Mouse (Mus musculus) adrenal gland, adult 18-20 months (tissue): Measurements from ENCODE around the gene Gpc4. TPM values are rescaled to one million over a fixed set of nuclear protein-coding genes. Genes with fewer than 3 reads are reported as not detected.

Experiments used
- DNase-seq, 2 experiments: peaks; one replicate each; pipeline ENCODE4 v3.0.0; 2021 to 2022; ENCODE audit warnings: low spot score in 2 of 2
- long read RNA-seq, 2 experiments: library from polyadenylated mRNA; stranded (forward); transcript quantifications; one replicate each; pipeline ENCODE4 v2.0.0; 2021
- total RNA-seq, 2 experiments: library from RNA; stranded (reverse); gene quantifications; 1 replicate in 1 of 2; 2 replicates in 1 of 2; pipeline ENCODE4 v1.2.3; 2021

The Gpc4 gene
- 100 to 1,000 TPM in 1 of 2 experiments, 10 to 100 TPM in 1; 78.4 to 212 TPM for total RNA-seq
- long read RNA-seq, experiment 1, transcript Gpc4-201 (9 exons, 2,651 nt) = major isoform, 47 of 49 reads
- long read RNA-seq, experiment 1, partial matches to known transcripts = 1 of 49 reads
- long read RNA-seq, experiment 1, other reads (novel, unspliced or antisense) = 1 of 49 reads
- long read RNA-seq, experiment 2, transcript Gpc4-201 (9 exons, 2,651 nt) = major isoform, 153 of 168 reads
- long read RNA-seq, experiment 2, partial matches to known transcripts = 12 of 168 reads
- long read RNA-seq, experiment 2, other reads (novel, unspliced or antisense) = 3 of 168 reads

GRCm38 (mm10) chrX:52164738-52165554 lies at the start of gene Gpc4:
Gene Gpc4, minus strand, starts transcription at chrX:52165252.
- DNase-seq = peak; percentile 58 to 69

GRCm38 (mm10) chrX:52212846-52213245 lies 47.8 kb upstream of the Gpc4 start:
- no peak for DNase-seq

- DNase-seq = no peak
Observed at GRCm38 (mm10) chrX:52199836-52200235, 34.8 kb upstream of the Gpc4 start.

- DNase-seq = no peak
Observed at GRCm38 (mm10) chrX:52193311-52193968, 28.4 kb upstream of the Gpc4 start.

GRCm38 (mm10) chrX:52189094-52189493 lies 24.0 kb upstream of the Gpc4 start:
- no peak for DNase-seq

- DNase-seq = no peak
Observed at GRCm38 (mm10) chrX:52183551-52184442, 18.7 kb upstream of the Gpc4 start.

GRCm38 (mm10) chrX:52181401-52181800 lies 16.3 kb upstream of the Gpc4 start:
- no peak for DNase-seq

GRCm38 (mm10) chrX:52177067-52177466 lies 12.0 kb upstream of the Gpc4 start:
- DNase-seq = no peak

GRCm38 (mm10) chrX:52167519-52168244 lies 2.6 kb upstream of the Gpc4 start:
- DNase-seq = no peak

- no peak for DNase-seq
Observed at GRCm38 (mm10) chrX:52165555-52165938, 495 bp upstream of the Gpc4 start.

- DNase-seq = no peak
Observed at GRCm38 (mm10) chrX:52164134-52164737, 816 bp downstream of the Gpc4 start.

GRCm38 (mm10) chrX:52163418-52164133 lies 1.5 kb downstream of the Gpc4 start:
- DNase-seq = no peak

GRCm38 (mm10) chrX:52162756-52163155 lies 2.3 kb downstream of the Gpc4 start:
- no peak for DNase-seq

GRCm38 (mm10) chrX:52162206-52162605 lies 2.8 kb downstream of the Gpc4 start:
- no peak for DNase-seq

GRCm38 (mm10) chrX:52159621-52160020 lies 5.4 kb downstream of the Gpc4 start:
- no peak for DNase-seq

GRCm38 (mm10) chrX:52155408-52155953 lies 9.6 kb downstream of the Gpc4 start:
- no peak for DNase-seq

- no peak for DNase-seq
Observed at GRCm38 (mm10) chrX:52154821-52155220, 10.2 kb downstream of the Gpc4 start.

GRCm38 (mm10) chrX:52153451-52153850 lies 11.6 kb downstream of the Gpc4 start:
- DNase-seq = no peak

- DNase-seq = no peak
Observed at GRCm38 (mm10) chrX:52152961-52153360, 12.1 kb downstream of the Gpc4 start.
